Mouse (Mus musculus) liver, postnatal 0 days (tissue): ENCODE results near the gene Exd1. TPM values are rescaled to one million over a fixed set of nuclear protein-coding genes. Genes with fewer than 3 reads are reported as not detected.

ENCODE experiments used
- ATAC-seq: fragments of 200-750 bp; cut with Nextera tagmentation; 2 replicates; pipeline ENCODE4 v1.8.0; 2017; ENCODE audit warnings: mild to moderate bottlenecking, moderate library complexity
- DNase-seq: peaks from one replicate; pipeline ENCODE4 v3.0.0-alpha.2; 2016
- H3K27ac ChIP-seq: fragments of 300-500 bp; sonication (generic); 2 replicates; pipeline ENCODE4 v1.5.1; 2014; ENCODE audit warnings: antibody characterized with exemption, moderate library complexity, mild to moderate bottlenecking, low read depth
- H3K27me3 ChIP-seq: fragments of 300-500 bp; sonication (generic); 2 replicates; pipeline ENCODE4 v1.6.1; 2014; ENCODE audit warnings: low read length, control low read depth, mixed read lengths; ENCODE audit not compliant: insufficient read depth
- H3K36me3 ChIP-seq: fragments of 300-500 bp; sonication (generic); replicated peaks from 2 replicates; pipeline ENCODE4 v1.6.1; 2014; ENCODE audit warnings: mild to moderate bottlenecking, control low read depth, low read length, moderate library complexity, mixed read lengths; ENCODE audit not compliant: insufficient read depth
- H3K4me1 ChIP-seq: fragments of 300-500 bp; sonication (generic); 2 replicates; pipeline ENCODE4 v1.6.1; 2014; ENCODE audit warnings: antibody characterized with exemption, mild to moderate bottlenecking, control low read depth; ENCODE audit not compliant: insufficient read depth
- H3K4me2 ChIP-seq: fragments of 300-500 bp; sonication (generic); 2 replicates; pipeline ENCODE4 v1.6.1; 2014; ENCODE audit warnings: low read depth, mild to moderate bottlenecking, low read length, moderate library complexity, mixed read lengths
- H3K4me3 ChIP-seq: fragments of 300-500 bp; sonication (generic); 2 replicates; pipeline ENCODE4 v1.5.1; 2014; ENCODE audit warnings: low read depth, low read length
- H3K9ac ChIP-seq: fragments of 300-500 bp; sonication (generic); replicated peaks from 2 replicates; pipeline ENCODE4 v1.6.1; 2014; ENCODE audit warnings: mild to moderate bottlenecking, moderate library complexity
- H3K9me3 ChIP-seq: fragments of 300-500 bp; sonication (generic); 2 replicates; pipeline ENCODE4 v1.6.1; 2016; ENCODE audit warnings: mild to moderate bottlenecking, control low read depth, low read length, mixed read lengths
- CTCF ChIP-seq: sonication (generic); IDR thresholded peaks from 2 replicates; pipeline ENCODE4 v1.5.1; 2016; ENCODE audit warnings: antibody characterized with exemption, low read depth
- EP300 ChIP-seq: IDR thresholded peaks from 2 replicates; pipeline ENCODE4 v1.6.1; 2016; ENCODE audit warnings: antibody characterized with exemption, low read depth, mild to moderate bottlenecking
- WGBS: fragments of 180-500 bp; shearing (Covaris S2); extraction: QIAGEN DNeasy Blood & Tissue Kit; methylation state at CpG from one replicate; pipeline ENCODE4 v1.1.7; 2014; ENCODE audit not compliant: insufficient replicate concordance; 5-methylcytosine and 5-hydroxymethylcytosine counted together
- polyA plus RNA-seq: library from polyadenylated mRNA; unstranded; fragments of >200 nt; fragmentation: Nextera tagmentation; extraction: Ambion mirVana; gene quantifications from 2 replicates; pipeline ENCODE4 v1.2.1, GENCODE M21; 2015

The Exd1 gene
- polyA plus RNA-seq, 1 experiment from 2014 or later: 0.29 TPM

GRCm38 (mm10) chr2:119548691-119549090, 1.3 kb upstream of the Exd1 start:
- H3K4me1 ChIP-seq: peaks cover 28% of the 10 kb centered on the region
- peak overlapping the region; percentile 99 for H3K27ac ChIP-seq
- H3K36me3 ChIP-seq: no peaks in the 10 kb centered on the region
- no peak for DNase-seq
- H3K9me3 ChIP-seq: no peaks in the 10 kb centered on the region
- no peak for ATAC-seq
- H3K9ac ChIP-seq: peak overlapping the region; percentile 95
- no peaks in the 10 kb centered on the region for H3K27me3 ChIP-seq
- TF ChIP-seq EP300 (no peak), CTCF (no peak)
- peak overlapping the region; percentile 81 for H3K4me2 ChIP-seq
- peak overlapping the region; percentile 94 for H3K4me3 ChIP-seq
- WGBS: 74% methylated on average over 5 of the region's 5 CpGs

- no peak for TF ChIP-seq CTCF
- TF ChIP-seq EP300: no peak
- Histone ChIP-seq H3K9ac (peak overlapping the region; percentile 95), H3K27me3 (no peaks in the 10 kb centered on the region), H3K4me2 (peak overlapping the region; percentile 81), H3K4me3 (peak overlapping the region; percentile 94), H3K36me3 (no peaks in the 10 kb centered on the region), H3K9me3 (no peaks in the 10 kb centered on the region), H3K4me1 (peaks cover 27% of the 10 kb centered on the region), H3K27ac (peak overlapping the region; percentile 99)
- ATAC-seq (no peak), DNase-seq (no peak)
- 8% methylated on average over 3 of the region's 3 CpGs for WGBS
Observed at GRCm38 (mm10) chr2:119548371-119548660, 889 bp upstream of the Exd1 start.

- TF ChIP-seq CTCF (peak; percentile 99), EP300 (no peak)
- peak; percentile 83 for ATAC-seq
- Histone ChIP-seq H3K9ac (peak overlapping the region; percentile 95), H3K4me2 (peak overlapping the region; percentile 81), H3K36me3 (no peaks in the 10 kb centered on the region), H3K4me1 (peaks cover 19% of the 10 kb centered on the region), H3K4me3 (peak overlapping the region; percentile 94), H3K27me3 (no peaks in the 10 kb centered on the region), H3K27ac (peak overlapping the region; percentile 99), H3K9me3 (no peaks in the 10 kb centered on the region)
- WGBS: 1% methylated on average over 30 of the region's 30 CpGs
- DNase-seq: peak; percentile 94
Observed at GRCm38 (mm10) chr2:119546848-119547521, 442 bp downstream of the Exd1 start.

DNA sequence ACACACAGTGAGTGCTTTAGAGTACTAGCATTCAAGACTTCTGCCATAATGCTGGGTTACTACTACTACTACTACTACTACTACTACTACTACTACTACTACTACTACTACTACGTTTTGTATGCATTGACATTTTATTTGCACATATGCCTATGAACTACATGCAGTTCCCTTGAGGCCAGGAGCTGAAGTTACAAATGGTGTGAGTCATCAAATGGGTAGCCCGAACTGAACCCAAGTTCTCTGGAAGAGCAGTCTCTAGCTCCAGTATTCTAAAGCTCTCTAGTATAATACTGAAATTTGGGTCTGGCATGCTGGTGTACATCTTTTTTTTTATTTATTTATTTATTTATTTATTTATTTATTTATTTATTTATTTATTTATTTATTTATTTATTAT, 3.8 kb downstream of the Exd1 start:
- DNase-seq: no peak
- Histone ChIP-seq H3K27me3 (no peaks in the 10 kb centered on the region), H3K4me3 (no peak overlapping the region), H3K4me1 (peaks cover 7% of the 10 kb centered on the region; the same call in 1 of the 2 replicates), H3K4me2 (no peak overlapping the region), H3K9ac (no peak overlapping the region), H3K36me3 (no peaks in the 10 kb centered on the region), H3K9me3 (no peaks in the 10 kb centered on the region), H3K27ac (no peak overlapping the region)
- no peak for TF ChIP-seq CTCF
- TF ChIP-seq EP300: no peak
- ATAC-seq: no peak
- 74% methylated on average over 2 of the region's 2 CpGs for WGBS

DNA sequence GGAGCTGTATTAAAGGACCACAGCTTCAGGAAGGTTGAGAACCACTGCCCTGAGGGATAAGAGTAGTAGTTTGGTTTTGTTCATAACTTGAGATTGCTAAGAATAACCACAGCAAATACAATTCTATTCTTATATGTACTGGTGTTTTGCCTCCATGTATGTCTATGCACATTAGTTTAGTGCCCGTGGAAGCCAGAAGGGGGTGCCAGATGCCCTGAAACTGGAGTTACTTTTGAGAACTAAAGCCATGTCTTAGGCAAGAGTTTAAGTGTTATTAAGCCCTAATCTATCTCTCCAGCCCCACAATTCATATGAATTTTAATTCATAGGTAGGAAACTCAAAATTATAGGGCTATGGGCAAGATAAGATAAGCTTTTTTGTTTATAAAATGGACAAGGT, 5.3 kb downstream of the Exd1 start:
- Histone ChIP-seq H3K27ac (no peak overlapping the region), H3K9ac (no peak overlapping the region), H3K4me1 (peaks cover 3% of the 10 kb centered on the region; the same call in 1 of the 2 replicates), H3K36me3 (no peaks in the 10 kb centered on the region), H3K9me3 (no peaks in the 10 kb centered on the region), H3K4me3 (no peak overlapping the region), H3K27me3 (no peaks in the 10 kb centered on the region), H3K4me2 (no peak overlapping the region)
- TF ChIP-seq EP300 (no peak), CTCF (peak; percentile 81)
- DNase-seq (peak; percentile 75), ATAC-seq (no peak)
- WGBS: 9% methylated on average over 1 of the region's 1 CpGs

DNA sequence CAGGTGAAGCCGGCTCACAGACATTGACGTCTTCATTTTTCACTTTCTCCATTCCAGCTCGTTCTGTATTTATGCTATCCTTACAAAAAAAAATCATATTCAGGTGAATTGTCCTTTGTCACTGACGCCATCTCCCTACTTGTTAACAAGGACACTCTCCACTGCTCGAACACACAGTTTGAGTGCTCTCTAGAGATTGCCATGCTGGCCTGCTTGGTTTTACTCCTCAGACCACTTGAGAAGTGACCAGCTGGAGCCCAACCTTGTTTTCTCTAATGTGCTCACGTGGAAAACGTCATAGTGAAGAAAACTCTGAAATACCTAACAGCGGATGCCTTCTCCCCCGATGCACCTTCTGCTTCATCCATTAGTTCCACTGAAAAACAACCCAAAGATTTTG, 8.6 kb downstream of the Exd1 start:
- Histone ChIP-seq H3K4me2 (no peak overlapping the region), H3K36me3 (no peaks in the 10 kb centered on the region), H3K27me3 (no peaks in the 10 kb centered on the region), H3K9me3 (no peaks in the 10 kb centered on the region), H3K4me1 (no peaks in the 10 kb centered on the region), H3K4me3 (no peak overlapping the region), H3K27ac (no peak overlapping the region), H3K9ac (no peak overlapping the region)
- ATAC-seq (no peak), DNase-seq (no peak)
- WGBS: 83% methylated on average over 9 of the region's 9 CpGs
- TF ChIP-seq EP300: no peak
- TF ChIP-seq CTCF: no peak

DNA sequence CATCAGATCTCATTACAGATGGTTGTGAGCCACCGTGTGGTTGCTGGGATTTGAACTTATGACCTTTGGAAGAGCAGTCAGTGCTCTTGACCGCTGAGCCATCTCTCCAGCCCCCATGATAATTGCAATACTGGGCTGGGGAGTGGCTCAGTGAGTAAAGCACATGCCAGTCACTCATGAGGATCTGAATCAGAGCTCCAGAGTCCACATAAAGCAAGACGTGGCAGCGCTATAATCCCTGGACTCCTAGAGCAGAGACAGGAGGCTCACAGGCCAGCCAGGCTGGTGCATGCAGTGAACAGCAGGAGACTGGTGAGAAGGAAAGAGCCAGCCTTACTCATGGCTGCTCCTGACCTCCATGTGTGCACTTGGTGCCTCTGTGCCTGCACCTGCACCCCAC, 22.0 kb downstream of the Exd1 start:
- WGBS: 62% methylated on average over 4 of the region's 4 CpGs

More for the DNA sequence above, 22.0 kb downstream of the Exd1 start:
- H3K27ac ChIP-seq: no peak overlapping the region
- no peak overlapping the region for H3K4me3 ChIP-seq
- ATAC-seq (no peak), DNase-seq (no peak)
- H3K9ac ChIP-seq: no peak overlapping the region
- H3K27me3 ChIP-seq: no peaks in the 10 kb centered on the region
- no peaks in the 10 kb centered on the region for H3K4me1 ChIP-seq
- H3K4me2 ChIP-seq: no peak overlapping the region
- no peaks in the 10 kb centered on the region for H3K36me3 ChIP-seq
- H3K9me3 ChIP-seq: no peaks in the 10 kb centered on the region
- TF ChIP-seq EP300 (no peak), CTCF (no peak)
